ENCODE assay signal across 18 mouse cellular contexts in the genomic region with DNA sequence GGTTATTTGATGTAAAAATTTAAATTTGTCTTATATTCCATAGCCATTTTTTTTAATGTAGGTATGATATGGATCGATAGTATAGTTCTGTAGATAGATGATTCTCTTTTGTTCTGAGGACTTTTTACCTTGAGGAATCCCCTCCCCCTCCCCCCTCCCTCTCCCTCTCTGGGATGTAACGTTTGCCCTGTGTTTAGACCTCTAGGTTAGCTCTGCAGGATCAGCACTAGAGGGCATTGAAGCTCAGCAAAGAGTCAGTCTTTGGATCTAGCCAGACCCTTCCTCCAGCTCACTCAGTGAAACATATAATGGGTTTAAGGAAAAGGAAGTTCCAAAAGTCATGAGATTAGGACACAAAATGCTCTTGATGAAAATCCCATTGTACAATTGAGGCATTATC.
"Had no signal": no experiment of that assay in that cellular context is flagged by ENCODE, and none has a peak within 500 bp of the region (broad histone marks: within the 10 kb centered on the region; RNA-seq: fewer than 3 reads in every experiment).

No protein-coding gene starts in this region.

- DNase-seq: liver, postnatal 0 days; lung, adult 2 months; lung, postnatal 10 days; lung, postnatal 4 days; midbrain, embryonic 14.5 days; retina, postnatal 1 day; right cerebral cortex, adult 18-20 months; right cerebral cortex, postnatal 25 days; right cerebral cortex, postnatal 4 days; spleen, adult 18-20 months; thymus, adult 18-20 months; thymus, postnatal 14 days; thymus, postnatal 36 days had no signal

- H3K27me3 ChIP-seq: lung, embryonic 15.5 days; midbrain, embryonic 12.5 days; neural tube, embryonic 13.5 days; neural tube, embryonic 15.5 days had no signal

- ATAC-seq: liver, postnatal 0 days had no signal

- H3K4me3 ChIP-seq: lung, embryonic 15.5 days; midbrain, embryonic 10.5 days; midbrain, embryonic 12.5 days; neural tube, embryonic 13.5 days; neural tube, embryonic 15.5 days had no signal

- H3K4me2 ChIP-seq: lung, embryonic 15.5 days; midbrain, embryonic 12.5 days; neural tube, embryonic 13.5 days; neural tube, embryonic 15.5 days had no signal

- H3K27ac ChIP-seq: lung, embryonic 15.5 days; midbrain, embryonic 10.5 days; midbrain, embryonic 12.5 days; neural tube, embryonic 13.5 days; neural tube, embryonic 15.5 days had no signal

- H3K9me3 ChIP-seq: midbrain, embryonic 12.5 days; neural tube, embryonic 13.5 days; neural tube, embryonic 15.5 days had no signal

- H3K4me1 ChIP-seq: lung, embryonic 15.5 days; midbrain, embryonic 10.5 days; midbrain, embryonic 12.5 days; neural tube, embryonic 13.5 days; neural tube, embryonic 15.5 days had no signal

- H3K9ac ChIP-seq: liver, postnatal 0 days; lung, embryonic 15.5 days; midbrain, embryonic 12.5 days; neural tube, embryonic 13.5 days; neural tube, embryonic 15.5 days had no signal

- H3K36me3 ChIP-seq: midbrain, embryonic 12.5 days; neural tube, embryonic 15.5 days had no signal
